Mouse (Mus musculus) kidney, embryonic 15.5 days (tissue): ENCODE data around the gene Cox14. TPM values are rescaled to one million over a fixed set of nuclear protein-coding genes. Genes with fewer than 3 reads are reported as not detected.

Experiments used
- ATAC-seq: fragments of 200-750 bp; cut with Nextera tagmentation; replicated peaks from 2 replicates; pipeline ENCODE4 v1.8.0; 2017; ENCODE audit warnings: moderate TSS enrichment; ENCODE audit not compliant: low FRiP score
- H3K27ac ChIP-seq: fragments of 300-500 bp; sonication (generic); 2 replicates; pipeline ENCODE4 v1.5.1; 2015; ENCODE audit warnings: mild to moderate bottlenecking, inconsistent platforms
- H3K27me3 ChIP-seq: fragments of 300-500 bp; sonication (generic); 2 replicates; pipeline ENCODE4 v1.6.1; 2015; ENCODE audit warnings: inconsistent platforms
- H3K36me3 ChIP-seq: fragments of 300-500 bp; sonication (generic); 2 replicates; pipeline ENCODE4 v1.6.1; 2015; ENCODE audit warnings: inconsistent platforms
- H3K4me1 ChIP-seq: fragments of 300-500 bp; sonication (generic); 2 replicates; pipeline ENCODE4 v1.6.1; 2015; ENCODE audit warnings: inconsistent platforms
- H3K4me2 ChIP-seq: fragments of 300-500 bp; sonication (generic); 2 replicates; pipeline ENCODE4 v1.6.1; 2015; ENCODE audit warnings: moderate library complexity, mild to moderate bottlenecking, inconsistent platforms
- H3K4me3 ChIP-seq: fragments of 300-500 bp; sonication (generic); replicated peaks from 2 replicates; pipeline ENCODE4 v1.5.1; 2015; ENCODE audit warnings: mild to moderate bottlenecking, inconsistent platforms
- H3K9ac ChIP-seq: fragments of 300-500 bp; sonication (generic); 2 replicates; pipeline ENCODE4 v1.6.1; 2015; ENCODE audit warnings: mild to moderate bottlenecking, inconsistent platforms
- H3K9me3 ChIP-seq: fragments of 300-500 bp; sonication (generic); replicated peaks from 2 replicates; pipeline ENCODE4 v1.6.1; 2016; ENCODE audit warnings: inconsistent platforms
- WGBS: fragments of 180-500 bp; shearing (Covaris S2); methylation state at CpG from one replicate; pipeline ENCODE4 v1.1.7; 2015; ENCODE audit warnings: mixed read lengths; 5-methylcytosine and 5-hydroxymethylcytosine counted together
- polyA plus RNA-seq: library from polyadenylated mRNA; unstranded; fragments of >200 nt; fragmentation: Nextera tagmentation; extraction: Ambion mirVana; gene quantifications from 2 replicates; pipeline ENCODE4 v1.2.1, GENCODE M21; 2015

Cox14 gene
- 184 and 185 TPM in 2 replicates for polyA plus RNA-seq

- H3K4me1 ChIP-seq = peaks cover 49% of the 10 kb centered on the region
- H3K27ac ChIP-seq = peak within 1 kb of the TSS; percentile 97
- under 1% methylated on average over 63 of the region's 68 CpGs for WGBS
- H3K9me3 ChIP-seq = peaks cover 4% of the 10 kb centered on the region; the same call in 1 of the 2 replicates
- peak; percentile 92 for ATAC-seq
- peaks cover 29% of the 10 kb centered on the region for H3K36me3 ChIP-seq
- H3K9ac ChIP-seq = peak within 1 kb of the TSS; percentile 93
- peak within 1 kb of the TSS; percentile 70 for H3K4me2 ChIP-seq
- no peaks in the 10 kb centered on the region for H3K27me3 ChIP-seq
- peak within 1 kb of the TSS; percentile 91 for H3K4me3 ChIP-seq
Observed at GRCm38 (mm10) chr15:99725341-99726155, at the start of gene Cox14. Cox14 (plus strand) TSS chr15:99725618.

GRCm38 (mm10) chr15:99677089-99677488, 48.3 kb upstream of the Cox14 start:
- Histone ChIP-seq H3K4me2 (no peak overlapping the region), H3K9ac (no peak overlapping the region), H3K4me1 (peaks cover 13% of the 10 kb centered on the region), H3K4me3 (no peak overlapping the region), H3K9me3 (no peaks in the 10 kb centered on the region), H3K27me3 (peaks cover 29% of the 10 kb centered on the region), H3K36me3 (no peaks in the 10 kb centered on the region), H3K27ac (no peak overlapping the region)
- WGBS = 34% methylated on average over 8 of the region's 8 CpGs
- ATAC-seq = no peak

GRCm38 (mm10) chr15:99678063-99678800, 47.2 kb upstream of the Cox14 start:
- H3K9me3 ChIP-seq = no peaks in the 10 kb centered on the region
- no peak overlapping the region for H3K4me3 ChIP-seq
- ATAC-seq = peak; percentile 56; the same call in 1 of the 2 replicates
- peaks cover 13% of the 10 kb centered on the region for H3K4me1 ChIP-seq
- no peak overlapping the region for H3K9ac ChIP-seq
- WGBS = 12% methylated on average over 13 of the region's 13 CpGs
- no peaks in the 10 kb centered on the region for H3K36me3 ChIP-seq
- peaks cover 18% of the 10 kb centered on the region for H3K27me3 ChIP-seq
- H3K27ac ChIP-seq = no peak overlapping the region
- 0 out of 2 replicates have a peak overlapping the region, but pooled peaks have one; percentile 14 for H3K4me2 ChIP-seq

GRCm38 (mm10) chr15:99679008-99679407, 46.4 kb upstream of the Cox14 start:
- Histone ChIP-seq H3K9ac (no peak overlapping the region), H3K4me2 (no peak overlapping the region), H3K27me3 (peaks cover 10% of the 10 kb centered on the region), H3K9me3 (no peaks in the 10 kb centered on the region), H3K4me1 (peaks cover 13% of the 10 kb centered on the region), H3K36me3 (no peaks in the 10 kb centered on the region), H3K27ac (no peak overlapping the region), H3K4me3 (no peak overlapping the region)
- ATAC-seq = no peak
- WGBS = 53% methylated on average over 7 of the region's 7 CpGs

GRCm38 (mm10) chr15:99682880-99683279, 42.5 kb upstream of the Cox14 start:
- Histone ChIP-seq H3K4me1 (peaks cover 9% of the 10 kb centered on the region), H3K27ac (no peak overlapping the region), H3K9me3 (no peaks in the 10 kb centered on the region), H3K36me3 (no peaks in the 10 kb centered on the region), H3K4me2 (no peak overlapping the region), H3K9ac (no peak overlapping the region), H3K27me3 (no peaks in the 10 kb centered on the region; the same call in 1 of the 2 replicates), H3K4me3 (no peak overlapping the region)
- no peak for ATAC-seq
- WGBS = 91% methylated on average over 7 of the region's 7 CpGs

- Histone ChIP-seq H3K4me1 (no peaks in the 10 kb centered on the region), H3K27ac (no peak overlapping the region), H3K4me3 (no peak overlapping the region), H3K9ac (no peak overlapping the region), H3K36me3 (no peaks in the 10 kb centered on the region), H3K4me2 (no peak overlapping the region), H3K9me3 (no peaks in the 10 kb centered on the region), H3K27me3 (no peaks in the 10 kb centered on the region)
- 89% methylated on average over 5 of the region's 5 CpGs for WGBS
- no peak for ATAC-seq
Observed at GRCm38 (mm10) chr15:99684156-99684555, 41.3 kb upstream of the Cox14 start.

- H3K27me3 ChIP-seq = peaks cover 11% of the 10 kb centered on the region
- no peaks in the 10 kb centered on the region for H3K9me3 ChIP-seq
- peaks cover 7% of the 10 kb centered on the region for H3K4me1 ChIP-seq
- H3K4me3 ChIP-seq = no peak overlapping the region
- WGBS = 5% methylated on average over 4 of the region's 4 CpGs
- ATAC-seq = peak; percentile 57
- H3K4me2 ChIP-seq = no peak overlapping the region
- no peak overlapping the region for H3K27ac ChIP-seq
- H3K36me3 ChIP-seq = no peaks in the 10 kb centered on the region
- no peak overlapping the region for H3K9ac ChIP-seq
Observed at GRCm38 (mm10) chr15:99688712-99689111, 36.7 kb upstream of the Cox14 start.

GRCm38 (mm10) chr15:99690924-99691323, 34.5 kb upstream of the Cox14 start:
- ATAC-seq = no peak
- H3K9me3 ChIP-seq = no peaks in the 10 kb centered on the region
- 9% methylated on average over 4 of the region's 4 CpGs for WGBS

GRCm38 (mm10) chr15:99691976-99692375, 33.4 kb upstream of the Cox14 start:
- Histone ChIP-seq H3K36me3 (no peaks in the 10 kb centered on the region), H3K9ac (no peak overlapping the region), H3K27ac (no peak overlapping the region), H3K4me3 (no peak overlapping the region), H3K4me1 (peaks cover 7% of the 10 kb centered on the region), H3K9me3 (no peaks in the 10 kb centered on the region), H3K27me3 (peaks cover 17% of the 10 kb centered on the region), H3K4me2 (no peak overlapping the region)
- WGBS = 54% methylated on average over 9 of the region's 9 CpGs
- no peak for ATAC-seq

More at GRCm38 (mm10) chr15:99690924-99691323, 34.5 kb upstream of the Cox14 start:
- Histone ChIP-seq H3K36me3 (no peaks in the 10 kb centered on the region), H3K9ac (no peak overlapping the region), H3K27ac (no peak overlapping the region), H3K4me1 (peaks cover 7% of the 10 kb centered on the region), H3K4me3 (no peak overlapping the region), H3K27me3 (peaks cover 14% of the 10 kb centered on the region), H3K4me2 (no peak overlapping the region)

- Histone ChIP-seq H3K27me3 (peaks cover 20% of the 10 kb centered on the region; the same call in 1 of the 2 replicates), H3K27ac (no peak overlapping the region), H3K9me3 (no peaks in the 10 kb centered on the region), H3K4me1 (peaks cover 30% of the 10 kb centered on the region), H3K4me3 (no peak overlapping the region), H3K36me3 (no peaks in the 10 kb centered on the region), H3K9ac (no peak overlapping the region), H3K4me2 (no peak overlapping the region)
- WGBS = 5% methylated on average over 2 of the region's 2 CpGs
- ATAC-seq = no peak
Observed at GRCm38 (mm10) chr15:99697309-99697708, 28.1 kb upstream of the Cox14 start.

GRCm38 (mm10) chr15:99698533-99699085, 26.8 kb upstream of the Cox14 start:
- Histone ChIP-seq H3K27me3 (peaks cover 20% of the 10 kb centered on the region; the same call in 1 of the 2 replicates), H3K9ac (no peak overlapping the region), H3K4me1 (peaks cover 42% of the 10 kb centered on the region), H3K4me3 (no peak overlapping the region), H3K4me2 (peak overlapping the region; percentile 25; the same call in 1 of the 2 replicates), H3K36me3 (no peaks in the 10 kb centered on the region), H3K27ac (no peak overlapping the region), H3K9me3 (no peaks in the 10 kb centered on the region)
- ATAC-seq = no peak
- WGBS = 32% methylated on average over 20 of the region's 20 CpGs

- Histone ChIP-seq H3K9ac (no peak overlapping the region), H3K27me3 (peaks cover 17% of the 10 kb centered on the region; the same call in 1 of the 2 replicates), H3K4me3 (no peak overlapping the region), H3K4me2 (no peak overlapping the region), H3K9me3 (no peaks in the 10 kb centered on the region), H3K27ac (no peak overlapping the region), H3K4me1 (peaks cover 53% of the 10 kb centered on the region), H3K36me3 (peaks cover 8% of the 10 kb centered on the region)
- WGBS = 72% methylated on average over 10 of the region's 10 CpGs
- ATAC-seq = no peak
Observed at GRCm38 (mm10) chr15:99699715-99700114, 25.7 kb upstream of the Cox14 start.
